Mouse (Mus musculus) forebrain, embryonic 11.5 days (tissue): ENCODE measurements around the gene Arhgap10. TPM values are rescaled to one million over a fixed set of nuclear protein-coding genes. Genes with fewer than 3 reads are reported as not detected.

Experiments
- ATAC-seq: fragments of 200-750 bp; cut with Nextera tagmentation; replicated peaks from 2 replicates; pipeline ENCODE4 v1.8.0; 2017; ENCODE audit warnings: moderate TSS enrichment; ENCODE audit not compliant: low FRiP score
- DNase-seq: peaks from one replicate; pipeline ENCODE4 v3.0.0-alpha.2; 2017; ENCODE audit warnings: low spot score
- H3K27ac ChIP-seq: fragments of 300-500 bp; sonication (generic); 2 replicates; pipeline ENCODE4 v1.5.1; 2014; ENCODE audit warnings: low read depth, low read length
- H3K27me3 ChIP-seq: fragments of 300-500 bp; sonication (generic); 2 replicates; pipeline ENCODE4 v1.6.1; 2014; ENCODE audit warnings: mild to moderate bottlenecking, low read length, mixed read lengths; ENCODE audit not compliant: control insufficient read depth, insufficient read depth
- H3K36me3 ChIP-seq: fragments of 300-500 bp; sonication (generic); 2 replicates; pipeline ENCODE4 v1.6.1; 2014; ENCODE audit warnings: mild to moderate bottlenecking, low read length, moderate library complexity, mixed read lengths; ENCODE audit not compliant: control insufficient read depth, insufficient read depth
- H3K4me1 ChIP-seq: fragments of 300-500 bp; sonication (generic); replicated peaks from 2 replicates; pipeline ENCODE4 v1.6.1; 2014; ENCODE audit warnings: low read length, mixed read lengths; ENCODE audit not compliant: control insufficient read depth, insufficient read depth
- H3K4me2 ChIP-seq: fragments of 300-500 bp; sonication (generic); 2 replicates; pipeline ENCODE4 v1.6.1; 2014; ENCODE audit warnings: low read depth, mild to moderate bottlenecking, low read length, moderate library complexity, mixed read lengths; ENCODE audit not compliant: severe bottlenecking
- H3K4me3 ChIP-seq: fragments of 300-500 bp; sonication (generic); 2 replicates; pipeline ENCODE4 v1.5.1; 2014; ENCODE audit warnings: low read depth, low read length
- H3K9ac ChIP-seq: fragments of 300-500 bp; sonication (generic); 2 replicates; pipeline ENCODE4 v1.6.1; 2014; ENCODE audit warnings: low read length
- H3K9me3 ChIP-seq: fragments of 300-500 bp; sonication (generic); 2 replicates; pipeline ENCODE4 v1.6.1; 2016; ENCODE audit warnings: low read length, mixed read lengths; ENCODE audit not compliant: control insufficient read depth
- WGBS: fragments of 180-500 bp; shearing (Covaris S2); extraction: QIAGEN DNeasy Blood & Tissue Kit; methylation state at CpG from one replicate; pipeline ENCODE4 v1.1.7; 2014; 5-methylcytosine and 5-hydroxymethylcytosine counted together
- polyA plus RNA-seq: library from polyadenylated mRNA; unstranded; fragments of >200 nt; fragmentation: Nextera tagmentation; extraction: Ambion mirVana; gene quantifications from 2 replicates; pipeline ENCODE4 v1.2.1, GENCODE M21; 2014

The Arhgap10 gene
- polyA plus RNA-seq, 1 experiment from 2014 or later: 15.4 TPM

GRCm38 (mm10) chr8:77521028-77521785 is 3.5 kb upstream of the Arhgap10 start:
- no peak overlapping the region for H3K4me3 ChIP-seq
- H3K9me3 ChIP-seq: no peaks in the 10 kb centered on the region
- 84% methylated on average over 8 of the region's 8 CpGs for WGBS
- ATAC-seq (no peak), DNase-seq (no peak)
- H3K4me2 ChIP-seq: no peak overlapping the region
- 0 out of 2 replicates have a peak, but pooled peaks cover 2% of the 10 kb centered on the region for H3K4me1 ChIP-seq
- no peak overlapping the region for H3K9ac ChIP-seq
- no peak overlapping the region for H3K27ac ChIP-seq
- H3K27me3 ChIP-seq: 0 out of 2 replicates have a peak, but pooled peaks cover 2% of the 10 kb centered on the region
- H3K36me3 ChIP-seq: no peaks in the 10 kb centered on the region

- WGBS: 94% methylated on average over 4 of the region's 4 CpGs
- no peak overlapping the region for H3K4me3 ChIP-seq
Measured at GRCm38 (mm10) chr8:77520601-77521000, 2.8 kb upstream of the Arhgap10 start.

GRCm38 (mm10) chr8:77518201-77519115 is 705 bp upstream of the Arhgap10 start:
- H3K27ac ChIP-seq: peak overlapping the region; percentile 46; the same call in 1 of the 2 replicates
- H3K36me3 ChIP-seq: no peaks in the 10 kb centered on the region
- peak overlapping the region; percentile 87 for H3K4me2 ChIP-seq
- H3K4me1 ChIP-seq: 0 out of 2 replicates have a peak, but pooled peaks cover 2% of the 10 kb centered on the region
- no peak for DNase-seq
- no peaks in the 10 kb centered on the region for H3K9me3 ChIP-seq
- peaks cover 10% of the 10 kb centered on the region; the same call in 1 of the 2 replicates for H3K27me3 ChIP-seq
- H3K4me3 ChIP-seq: peak overlapping the region; percentile 62
- ATAC-seq: peak; percentile 57; the same call in 1 of the 2 replicates
- 7% methylated on average over 33 of the region's 33 CpGs for WGBS
- H3K9ac ChIP-seq: peak overlapping the region; percentile 72

More at GRCm38 (mm10) chr8:77520601-77521000, 2.8 kb upstream of the Arhgap10 start:
- no peak for ATAC-seq
- no peak overlapping the region for H3K27ac ChIP-seq
- H3K9me3 ChIP-seq: no peaks in the 10 kb centered on the region
- 0 out of 2 replicates have a peak, but pooled peaks cover 2% of the 10 kb centered on the region for H3K4me1 ChIP-seq
- H3K4me2 ChIP-seq: no peak overlapping the region
- no peaks in the 10 kb centered on the region for H3K36me3 ChIP-seq
- H3K9ac ChIP-seq: no peak overlapping the region
- H3K27me3 ChIP-seq: 0 out of 2 replicates have a peak, but pooled peaks cover 3% of the 10 kb centered on the region
- no peak for DNase-seq

- 8% methylated on average over 10 of the region's 10 CpGs for WGBS
- no peaks in the 10 kb centered on the region for H3K9me3 ChIP-seq
- H3K4me1 ChIP-seq: peaks cover 5% of the 10 kb centered on the region; the same call in 1 of the 2 replicates
- DNase-seq (no peak), ATAC-seq (no peak)
- H3K36me3 ChIP-seq: no peaks in the 10 kb centered on the region
- H3K4me2 ChIP-seq: peak overlapping the region; percentile 87
- H3K4me3 ChIP-seq: peak overlapping the region; percentile 62
- H3K27ac ChIP-seq: no peak overlapping the region
- peaks cover 10% of the 10 kb centered on the region; the same call in 1 of the 2 replicates for H3K27me3 ChIP-seq
- H3K9ac ChIP-seq: peak overlapping the region; percentile 72
Measured at GRCm38 (mm10) chr8:77516845-77517244, 908 bp downstream of the Arhgap10 start.

GRCm38 (mm10) chr8:77515786-77516185 is 2.0 kb downstream of the Arhgap10 start:
- 83% methylated on average over 8 of the region's 8 CpGs for WGBS
- ATAC-seq (no peak), DNase-seq (no peak)
- Histone ChIP-seq H3K27me3 (peaks cover 10% of the 10 kb centered on the region; the same call in 1 of the 2 replicates), H3K9ac (no peak overlapping the region), H3K4me1 (peaks cover 5% of the 10 kb centered on the region; the same call in 1 of the 2 replicates), H3K27ac (no peak overlapping the region), H3K9me3 (no peaks in the 10 kb centered on the region), H3K36me3 (no peaks in the 10 kb centered on the region), H3K4me3 (no peak overlapping the region), H3K4me2 (no peak overlapping the region)

- peaks cover 5% of the 10 kb centered on the region; the same call in 1 of the 2 replicates for H3K4me1 ChIP-seq
- no peak overlapping the region for H3K4me2 ChIP-seq
- H3K27me3 ChIP-seq: peaks cover 10% of the 10 kb centered on the region; the same call in 1 of the 2 replicates
- no peaks in the 10 kb centered on the region for H3K36me3 ChIP-seq
- no peak overlapping the region for H3K4me3 ChIP-seq
- WGBS: 90% methylated on average over 8 of the region's 8 CpGs
- no peak overlapping the region for H3K9ac ChIP-seq
- ATAC-seq: no peak
- DNase-seq: no peak
- no peaks in the 10 kb centered on the region for H3K9me3 ChIP-seq
- H3K27ac ChIP-seq: no peak overlapping the region
Measured at GRCm38 (mm10) chr8:77515201-77515600, 2.6 kb downstream of the Arhgap10 start.

- H3K27ac ChIP-seq: no peak overlapping the region
Measured at GRCm38 (mm10) chr8:77511750-77512493, 5.8 kb downstream of the Arhgap10 start.

More at GRCm38 (mm10) chr8:77511750-77512493, 5.8 kb downstream of the Arhgap10 start:
- no peaks in the 10 kb centered on the region for H3K9me3 ChIP-seq
- no peak overlapping the region for H3K9ac ChIP-seq
- DNase-seq (no peak), ATAC-seq (peak; percentile 29; the same call in 1 of the 2 replicates)
- H3K4me2 ChIP-seq: no peak overlapping the region
- no peaks in the 10 kb centered on the region for H3K36me3 ChIP-seq
- 20% methylated on average over 13 of the region's 13 CpGs for WGBS
- peaks cover 10% of the 10 kb centered on the region; the same call in 1 of the 2 replicates for H3K27me3 ChIP-seq
- peaks cover 5% of the 10 kb centered on the region; the same call in 1 of the 2 replicates for H3K4me1 ChIP-seq
- H3K4me3 ChIP-seq: no peak overlapping the region
